Mouse (Mus musculus) CH12F3 (cell line): ENCODE measurements around the gene Lypd6b.

ENCODE experiments used
- in situ Hi-C: fragments of 300-500 bp; cut with MboI; formaldehyde crosslinking; loops from 2 replicates; pipeline ENCODE4 v1.14.3; 2020; ENCODE audit warnings: low sequenced_read_pairs

The Lypd6b gene

GRCm38 (mm10) chr2:49815696-49816320 is 28.3 kb downstream of the Lypd6b start:
- in situ Hi-C loops, result no loop called here

- in situ Hi-C loops, result no loop called here
Measured at GRCm38 (mm10) chr2:49816549-49816948, 29.1 kb downstream of the Lypd6b start.

GRCm38 (mm10) chr2:49817151-49817550 is 29.7 kb downstream of the Lypd6b start:
- in situ Hi-C loops, result no loop called here

- in situ Hi-C loops, result no loop called here
Measured at GRCm38 (mm10) chr2:49818126-49818525, 30.6 kb downstream of the Lypd6b start.

- in situ Hi-C loops, result no loop called here
Measured at GRCm38 (mm10) chr2:49822312-49822711, 34.8 kb downstream of the Lypd6b start.

- in situ Hi-C loops, result no loop called here
Measured at GRCm38 (mm10) chr2:49825588-49825987, 38.1 kb downstream of the Lypd6b start.

GRCm38 (mm10) chr2:49827756-49828155 is 40.3 kb downstream of the Lypd6b start:
- in situ Hi-C loops, result no loop called here

- in situ Hi-C loops, result no loop called here
Measured at GRCm38 (mm10) chr2:49830369-49830768, 42.9 kb downstream of the Lypd6b start.

- in situ Hi-C loops, result no loop called here
Measured at GRCm38 (mm10) chr2:49832277-49832803, 44.9 kb downstream of the Lypd6b start.

GRCm38 (mm10) chr2:49837454-49838059 is 50.1 kb downstream of the Lypd6b start:
- in situ Hi-C loops, result no loop called here

- in situ Hi-C loops, result no loop called here
Measured at GRCm38 (mm10) chr2:49838611-49839010, 51.1 kb downstream of the Lypd6b start.

GRCm38 (mm10) chr2:49840573-49840972 is 53.1 kb downstream of the Lypd6b start:
- in situ Hi-C loops, result no loop called here

- in situ Hi-C loops, result no loop called here
Measured at GRCm38 (mm10) chr2:49841089-49841488, 53.6 kb downstream of the Lypd6b start.

GRCm38 (mm10) chr2:49845104-49845503 is 57.6 kb downstream of the Lypd6b start:
- in situ Hi-C loops, result no loop called here

- in situ Hi-C loops, result no loop called here
Measured at GRCm38 (mm10) chr2:49846097-49846496, 58.6 kb downstream of the Lypd6b start.

GRCm38 (mm10) chr2:49846880-49847279 is 59.4 kb downstream of the Lypd6b start:
- in situ Hi-C loops, result no loop called here

- in situ Hi-C loops, result no loop called here
Measured at GRCm38 (mm10) chr2:49847831-49848230, 60.3 kb downstream of the Lypd6b start.

GRCm38 (mm10) chr2:49849771-49850170 is 62.3 kb downstream of the Lypd6b start:
- in situ Hi-C loops, result no loop called here

- in situ Hi-C loops, result no loop called here
Measured at GRCm38 (mm10) chr2:49851977-49852376, 64.5 kb downstream of the Lypd6b start.

GRCm38 (mm10) chr2:49856161-49856564 is 68.7 kb downstream of the Lypd6b start:
- in situ Hi-C loops, result no loop called here

- in situ Hi-C loops, result no loop called here
Measured at GRCm38 (mm10) chr2:49856584-49856983, 69.1 kb downstream of the Lypd6b start.

- in situ Hi-C loops, result no loop called here
Measured at GRCm38 (mm10) chr2:49860219-49860962, 72.9 kb downstream of the Lypd6b start.
